Mouse (Mus musculus) erythroblast, embryonic 14.5 days (primary cell): ENCODE measurements around the gene Adgrg3.

ENCODE experiments used
- GATA1 ChIP-seq: IDR thresholded peaks from 2 replicates; pipeline ENCODE4 v1.6.1; 2012; ENCODE audit warnings: low read length, inconsistent platforms, mixed read lengths
- TAL1 ChIP-seq: IDR thresholded peaks from 3 replicates; pipeline ENCODE4 v1.6.1; 2012; ENCODE audit warnings: low read length, inconsistent platforms, mixed read lengths

GRCm38 (mm10) chr8:95081650-95082049 lies 64.2 kb downstream of the Adgrg3 start:
- TF ChIP-seq GATA1, result no peak
- TF ChIP-seq TAL1, result no peak
